Mouse (Mus musculus) heart, postnatal 0 days (tissue): ENCODE results near the gene Erlin1. TPM values are rescaled to one million over a fixed set of nuclear protein-coding genes. Genes with fewer than 3 reads are reported as not detected.

Experiments
- ATAC-seq: fragments of 200-750 bp; cut with Nextera tagmentation; 2 replicates; pipeline ENCODE4 v1.8.0; 2017; ENCODE audit warnings: low read depth, moderate number of reproducible peaks, moderate library complexity; ENCODE audit not compliant: insufficient read depth
- DNase-seq: peaks from one replicate; pipeline ENCODE4 v3.0.0-alpha.2; 2016; ENCODE audit warnings: low spot score
- H3K27ac ChIP-seq: fragments of 300-500 bp; sonication (generic); 2 replicates; pipeline ENCODE4 v1.5.1; 2014; ENCODE audit warnings: low read depth, mild to moderate bottlenecking
- H3K27me3 ChIP-seq: fragments of 300-500 bp; sonication (generic); 2 replicates; pipeline ENCODE4 v1.6.1; 2014; ENCODE audit warnings: low read length, mixed read lengths; ENCODE audit not compliant: control insufficient read depth, insufficient read depth
- H3K36me3 ChIP-seq: fragments of 300-500 bp; sonication (generic); replicated peaks from 2 replicates; pipeline ENCODE4 v1.6.1; 2014; ENCODE audit warnings: low read length, mixed read lengths; ENCODE audit not compliant: control insufficient read depth, insufficient read depth
- H3K4me1 ChIP-seq: fragments of 300-500 bp; sonication (generic); 2 replicates; pipeline ENCODE4 v1.6.1; 2014; ENCODE audit warnings: antibody characterized with exemption; ENCODE audit not compliant: control insufficient read depth, insufficient read depth
- H3K4me2 ChIP-seq: fragments of 300-500 bp; sonication (generic); 2 replicates; pipeline ENCODE4 v1.6.1; 2014; ENCODE audit warnings: low read depth, mild to moderate bottlenecking, low read length, moderate library complexity
- H3K4me3 ChIP-seq: fragments of 300-500 bp; sonication (generic); 2 replicates; pipeline ENCODE4 v1.5.1; 2014; ENCODE audit warnings: low read depth, low read length
- H3K9ac ChIP-seq: fragments of 300-500 bp; sonication (generic); replicated peaks from 2 replicates; pipeline ENCODE4 v1.6.1; 2014; ENCODE audit warnings: low read depth, low read length, mixed read lengths
- H3K9me3 ChIP-seq: fragments of 300-500 bp; sonication (generic); replicated peaks from 2 replicates; pipeline ENCODE4 v1.6.1; 2016; ENCODE audit warnings: low read length; ENCODE audit not compliant: control insufficient read depth
- CTCF ChIP-seq: IDR thresholded peaks from 2 replicates; pipeline ENCODE4 v1.5.1; 2016; ENCODE audit warnings: antibody characterized with exemption, control low read depth, low read depth
- EP300 ChIP-seq: IDR thresholded peaks from 2 replicates; pipeline ENCODE4 v1.6.1; 2016; ENCODE audit warnings: antibody characterized with exemption, low read depth
- WGBS: fragments of 180-500 bp; shearing (Covaris S2); extraction: QIAGEN DNeasy Blood & Tissue Kit; methylation state at CpG from one replicate; pipeline ENCODE4 v1.1.7; 2014; 5-methylcytosine and 5-hydroxymethylcytosine counted together
- polyA plus RNA-seq: library from polyadenylated mRNA; unstranded; fragments of >200 nt; fragmentation: Nextera tagmentation; extraction: Ambion mirVana; gene quantifications from 2 replicates; pipeline ENCODE4 v1.2.1, GENCODE M21; 2015
- total RNA-seq: library from RNA; depleted of rRNA; stranded (reverse); fragments of >200 nt; gene quantifications from 2 replicates; pipeline ENCODE4 v1.2.3, GENCODE M21; 2014; ENCODE audit warnings: low replicate concordance

Gene Erlin1
- total and polyA plus RNA-seq, 2 experiments from 2014 or later: 3.4 to 6.1 TPM

DNA sequence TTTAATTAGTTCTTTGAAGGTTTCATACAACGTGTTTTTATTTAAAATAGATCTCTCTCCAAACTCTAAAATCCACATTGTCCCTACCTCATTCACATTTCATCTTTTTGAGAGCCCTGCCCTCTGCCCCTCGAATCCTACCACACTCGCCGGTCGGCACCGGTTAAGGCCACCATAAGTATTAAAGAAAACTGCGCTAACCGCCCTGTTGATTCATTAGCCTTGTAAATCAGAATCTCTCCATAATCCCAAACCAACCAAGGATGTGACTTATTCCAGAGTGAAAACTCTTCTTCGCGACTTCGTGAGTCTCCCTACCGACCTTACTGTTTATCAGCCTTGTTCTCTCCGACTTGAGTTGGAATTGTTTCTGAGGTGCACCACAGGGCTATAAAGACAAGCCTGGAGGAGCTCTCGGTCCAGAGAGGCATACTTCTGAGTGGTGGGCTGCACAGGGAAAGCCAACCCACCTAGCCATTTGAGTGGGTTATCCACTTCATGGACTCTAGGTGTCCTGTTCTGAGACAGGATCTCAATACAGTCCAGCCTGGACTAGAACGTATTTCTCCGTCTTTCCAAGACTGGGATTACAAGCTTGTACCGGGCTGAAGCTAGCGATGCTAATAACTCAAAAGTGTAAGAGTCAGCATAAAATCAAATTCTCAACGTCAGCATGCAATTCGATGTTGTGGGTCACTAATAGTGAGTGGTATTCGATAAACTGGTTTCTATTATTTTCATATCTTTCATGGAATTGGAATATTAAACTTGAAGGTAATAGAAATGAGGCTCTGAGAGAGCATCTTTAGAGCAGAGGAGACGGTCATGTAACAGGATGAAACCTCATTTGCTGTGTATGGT lies 38.3 kb upstream of the Erlin1 start:
- DNase-seq (no peak), ATAC-seq (no peak)
- H3K27ac ChIP-seq: no peak overlapping the region
- H3K36me3 ChIP-seq: peaks cover 29% of the 10 kb centered on the region
- 29% methylated on average over 22 of the region's 22 CpGs for WGBS
- peak overlapping the region; percentile 97 for H3K9ac ChIP-seq
- TF ChIP-seq CTCF (no peak), EP300 (no peak)
- 0 out of 2 replicates have a peak, but pooled peaks cover 6% of the 10 kb centered on the region for H3K4me1 ChIP-seq
- peak overlapping the region; percentile 86 for H3K4me2 ChIP-seq
- H3K27me3 ChIP-seq: no peaks in the 10 kb centered on the region
- H3K4me3 ChIP-seq: peak overlapping the region; percentile 96
- H3K9me3 ChIP-seq: no peaks in the 10 kb centered on the region

- ATAC-seq: peak; percentile 99
- H3K4me3 ChIP-seq: peak within 1 kb of the TSS; percentile 96
Measured at GRCm38 (mm10) chr19:44106831-44107660, 37.5 kb upstream of the Erlin1 start, which contains the start of gene Chuk. Chuk (minus strand) TSS chr19:44107480.

DNA sequence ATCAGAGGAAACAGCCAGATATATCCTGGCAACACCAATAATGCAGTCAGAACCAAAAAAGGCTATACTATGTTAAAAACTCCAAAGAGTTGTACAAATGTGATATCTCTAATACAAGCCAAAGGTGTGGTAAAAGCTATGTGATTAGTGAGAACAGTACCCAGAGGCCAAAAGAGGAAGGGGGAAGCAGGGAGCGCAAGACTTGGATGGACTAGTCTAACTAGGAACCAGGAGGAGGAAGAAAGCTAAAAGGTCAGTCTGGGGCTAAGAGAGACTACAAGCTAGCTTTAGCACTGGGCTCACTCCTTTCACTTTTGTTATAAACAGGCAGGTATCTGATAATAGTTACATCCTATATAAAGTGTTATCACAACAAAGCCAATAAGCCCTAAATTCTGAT lies 34.8 kb upstream of the Erlin1 start:
- no peaks in the 10 kb centered on the region for H3K9me3 ChIP-seq
- TF ChIP-seq CTCF: no peak
- TF ChIP-seq EP300: no peak
- no peak overlapping the region for H3K27ac ChIP-seq
- DNase-seq (no peak), ATAC-seq (no peak)
- no peak overlapping the region; the same call in 1 of the 2 replicates for H3K9ac ChIP-seq
- H3K4me3 ChIP-seq: no peak overlapping the region
- 0 out of 2 replicates have a peak, but pooled peaks cover 6% of the 10 kb centered on the region for H3K4me1 ChIP-seq
- no peaks in the 10 kb centered on the region for H3K27me3 ChIP-seq
- peaks cover 11% of the 10 kb centered on the region for H3K36me3 ChIP-seq
- H3K4me2 ChIP-seq: no peak overlapping the region
- 78% methylated on average over 1 of the region's 1 CpGs for WGBS

More at GRCm38 (mm10) chr19:44106831-44107660, 37.5 kb upstream of the Erlin1 start, which contains the start of gene Chuk:
- Histone ChIP-seq H3K27ac (peak within 1 kb of the TSS; percentile 65), H3K9ac (peak within 1 kb of the TSS; percentile 97), H3K4me1 (0 out of 2 replicates have a peak, but pooled peaks cover 6% of the 10 kb centered on the region), H3K4me2 (peak within 1 kb of the TSS; percentile 86), H3K36me3 (peaks cover 24% of the 10 kb centered on the region), H3K9me3 (no peaks in the 10 kb centered on the region), H3K27me3 (no peaks in the 10 kb centered on the region)
- TF ChIP-seq EP300: peak; percentile 76
- no peak for TF ChIP-seq CTCF
- DNase-seq: peak; percentile 95
- WGBS: under 1% methylated on average over 67 of the region's 67 CpGs

GRCm38 (mm10) chr19:44103001-44103400 lies 33.4 kb upstream of the Erlin1 start:
- Histone ChIP-seq H3K36me3 (peaks cover 20% of the 10 kb centered on the region), H3K4me3 (no peak overlapping the region), H3K9ac (no peak overlapping the region), H3K27ac (no peak overlapping the region), H3K4me1 (0 out of 2 replicates have a peak, but pooled peaks cover 5% of the 10 kb centered on the region), H3K9me3 (no peaks in the 10 kb centered on the region), H3K4me2 (no peak overlapping the region), H3K27me3 (no peaks in the 10 kb centered on the region)
- no peak for DNase-seq
- ATAC-seq: no peak
- TF ChIP-seq EP300: no peak
- no peak for TF ChIP-seq CTCF
- WGBS: 74% methylated on average over 3 of the region's 3 CpGs

DNA sequence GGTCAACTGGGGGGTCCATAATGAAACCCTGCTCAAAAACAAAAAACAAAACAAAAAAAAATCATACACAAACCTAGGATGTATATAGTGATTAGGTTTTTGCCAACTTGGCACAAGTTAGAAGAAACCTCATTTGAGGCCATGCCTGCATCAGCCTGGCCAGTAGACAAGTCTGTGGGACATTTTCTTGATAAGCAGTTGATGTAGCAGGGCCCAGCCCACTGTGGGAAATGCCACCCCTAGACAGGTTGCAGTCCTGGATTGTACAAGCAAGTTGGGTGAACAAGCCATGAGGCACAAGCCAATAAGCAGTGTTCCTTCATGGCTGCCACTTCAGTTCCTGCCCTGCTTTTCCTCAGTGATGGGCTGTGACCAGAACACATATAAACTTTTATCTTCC lies 31.3 kb upstream of the Erlin1 start:
- H3K4me1 ChIP-seq: no peaks in the 10 kb centered on the region
- peaks cover 39% of the 10 kb centered on the region for H3K36me3 ChIP-seq
- no peak for DNase-seq
- no peaks in the 10 kb centered on the region; the same call in none of the 2 replicates for H3K9me3 ChIP-seq
- no peak overlapping the region for H3K9ac ChIP-seq
- H3K4me2 ChIP-seq: no peak overlapping the region
- ATAC-seq: no peak
- TF ChIP-seq CTCF (no peak), EP300 (no peak)
- H3K27ac ChIP-seq: no peak overlapping the region
- no peak overlapping the region for H3K4me3 ChIP-seq
- H3K27me3 ChIP-seq: no peaks in the 10 kb centered on the region
